Mouse (Mus musculus) common myeloid progenitor, adult 5-6 weeks (primary cell): ENCODE data around the gene Itga5. TPM values are rescaled to one million over a fixed set of nuclear protein-coding genes. Genes with fewer than 3 reads are reported as not detected.

ENCODE experiments used
- ATAC-seq: replicated peaks from 2 replicates; pipeline ENCODE4 v1.8.0; 2016; ENCODE audit warnings: low read depth, mild to moderate bottlenecking, moderate TSS enrichment, inconsistent platforms; ENCODE audit not compliant: poor library complexity, severe bottlenecking
- total RNA-seq: library from RNA; stranded (forward); fragments of 200-1000, 187-1606 nt; gene quantifications from 2 replicates; pipeline ENCODE4 v1.2.3, GENCODE M21; 2017

Gene Itga5
- total RNA-seq, 1 experiment from 2014 or later = 13.4 TPM

DNA sequence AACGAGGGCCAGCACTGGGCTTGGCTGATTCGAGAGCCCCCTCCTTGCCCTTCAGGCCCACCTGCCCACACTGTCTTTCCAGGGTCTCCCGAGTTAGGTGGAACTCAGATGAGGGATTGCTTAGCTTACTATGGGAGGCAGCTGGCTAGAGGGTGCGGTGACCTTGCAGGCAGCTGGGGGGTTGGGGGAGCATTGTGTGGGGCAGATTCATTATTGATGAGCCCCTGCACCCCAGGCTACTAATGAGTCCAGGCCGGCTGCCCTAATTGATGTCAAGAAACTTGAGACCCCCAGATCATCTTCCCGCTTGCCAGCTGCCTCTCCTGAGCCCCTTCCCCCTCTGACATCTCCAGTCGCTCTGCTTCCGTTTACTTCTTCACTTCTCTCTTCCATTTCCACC lies 25.0 kb downstream of the Itga5 start:
- no peak for ATAC-seq

DNA sequence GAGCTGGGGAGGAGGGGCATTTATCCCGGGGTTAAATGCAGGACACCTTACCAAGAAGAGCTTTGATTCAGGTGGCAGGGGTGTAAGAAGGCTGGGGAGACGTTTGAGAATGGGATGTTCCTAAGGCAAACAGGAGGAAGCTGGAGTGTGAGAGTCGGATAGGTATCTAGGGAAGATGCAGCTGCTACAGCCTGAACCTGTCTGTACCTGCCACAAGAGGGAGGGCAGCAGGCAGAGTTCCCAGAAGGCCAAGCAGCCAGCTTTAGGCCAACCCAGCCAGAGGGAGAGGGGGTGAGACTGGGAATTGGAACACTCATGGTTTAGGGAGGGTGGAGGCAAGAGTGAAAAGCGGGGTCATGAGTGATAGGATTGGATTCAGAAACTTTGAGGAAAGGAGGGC lies 25.8 kb downstream of the Itga5 start:
- ATAC-seq = no peak

DNA sequence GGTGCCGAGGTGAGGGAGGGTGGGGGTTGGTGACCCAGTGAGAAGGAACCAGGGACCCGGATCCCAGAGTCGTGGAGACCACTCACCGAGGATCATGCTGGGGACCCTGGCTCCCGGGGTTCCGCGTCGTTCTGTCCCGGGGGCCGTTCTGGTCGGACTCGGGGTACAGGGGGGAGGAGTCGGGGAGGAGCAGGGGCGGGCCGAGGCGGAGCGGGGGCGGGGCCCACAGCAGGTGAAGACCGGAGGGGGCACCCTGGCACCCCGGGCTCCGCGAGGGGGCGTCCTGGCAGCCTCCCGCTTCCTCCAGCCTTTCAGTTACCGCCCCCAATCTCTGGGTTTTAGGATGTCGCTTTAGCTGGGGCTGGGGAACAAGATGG lies 26.6 kb downstream of the Itga5 start, which contains the start of gene Zfp385a:
Gene Zfp385a (minus strand): TSS at position 133 of the 377 bp plus-strand sequence.
- peak; percentile 43 for ATAC-seq

DNA sequence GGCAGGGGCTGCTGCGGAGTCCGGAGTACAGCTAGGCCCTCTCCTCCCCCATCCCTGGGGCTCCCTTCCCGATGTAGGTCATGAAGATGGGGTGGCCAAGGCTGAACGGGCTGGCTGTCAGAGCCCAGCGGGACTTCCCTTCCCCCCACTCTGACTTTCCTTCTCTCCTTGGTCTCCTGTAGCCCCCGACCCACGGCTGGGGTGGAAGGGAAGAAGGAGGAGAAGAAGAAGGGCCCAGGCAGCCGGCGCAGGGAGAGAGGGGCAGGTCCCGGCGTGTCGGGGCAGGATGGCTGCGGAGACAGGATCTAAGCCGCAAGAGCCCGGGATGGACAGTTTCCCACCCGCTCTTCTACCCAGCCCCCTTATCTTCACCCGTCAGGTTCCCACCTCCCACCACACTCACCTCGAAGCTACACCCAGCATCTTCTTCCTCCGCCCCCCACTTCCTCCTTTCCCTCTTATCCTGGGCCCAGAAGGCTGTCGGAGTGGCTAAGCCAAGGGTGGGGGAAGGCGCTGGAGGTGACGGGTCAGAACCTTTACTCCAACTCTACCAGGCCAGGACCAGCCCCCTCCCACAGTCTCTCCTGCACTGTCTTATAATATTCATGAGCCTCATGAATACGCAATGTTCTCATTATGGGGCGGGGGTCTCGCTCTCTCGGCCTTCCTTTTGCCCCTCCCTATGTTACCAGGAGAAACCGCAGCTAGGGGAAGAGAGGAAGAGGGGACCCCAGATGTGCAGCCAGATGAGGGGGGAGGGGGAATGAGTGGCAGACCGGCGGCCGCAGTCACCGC lies 27.2 kb downstream of the Itga5 start:
- peak; percentile 75 for ATAC-seq

DNA sequence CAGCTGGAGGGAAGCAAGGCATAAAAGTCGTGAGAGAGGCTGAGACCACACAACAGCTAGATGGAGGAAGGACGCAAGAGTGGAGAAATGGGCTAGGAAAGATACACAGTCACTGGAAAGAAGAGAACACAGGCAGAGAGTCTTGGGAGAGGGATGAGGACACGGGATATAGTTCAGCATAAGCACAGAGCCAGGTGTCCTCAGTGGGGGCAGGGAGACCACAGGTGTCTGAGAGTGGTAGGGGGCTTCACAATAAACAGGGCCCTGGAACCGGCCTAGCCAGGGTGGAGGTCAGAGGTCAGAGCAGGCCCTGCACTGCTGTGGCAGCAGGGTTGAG lies 27.8 kb downstream of the Itga5 start:
- no peak for ATAC-seq

DNA sequence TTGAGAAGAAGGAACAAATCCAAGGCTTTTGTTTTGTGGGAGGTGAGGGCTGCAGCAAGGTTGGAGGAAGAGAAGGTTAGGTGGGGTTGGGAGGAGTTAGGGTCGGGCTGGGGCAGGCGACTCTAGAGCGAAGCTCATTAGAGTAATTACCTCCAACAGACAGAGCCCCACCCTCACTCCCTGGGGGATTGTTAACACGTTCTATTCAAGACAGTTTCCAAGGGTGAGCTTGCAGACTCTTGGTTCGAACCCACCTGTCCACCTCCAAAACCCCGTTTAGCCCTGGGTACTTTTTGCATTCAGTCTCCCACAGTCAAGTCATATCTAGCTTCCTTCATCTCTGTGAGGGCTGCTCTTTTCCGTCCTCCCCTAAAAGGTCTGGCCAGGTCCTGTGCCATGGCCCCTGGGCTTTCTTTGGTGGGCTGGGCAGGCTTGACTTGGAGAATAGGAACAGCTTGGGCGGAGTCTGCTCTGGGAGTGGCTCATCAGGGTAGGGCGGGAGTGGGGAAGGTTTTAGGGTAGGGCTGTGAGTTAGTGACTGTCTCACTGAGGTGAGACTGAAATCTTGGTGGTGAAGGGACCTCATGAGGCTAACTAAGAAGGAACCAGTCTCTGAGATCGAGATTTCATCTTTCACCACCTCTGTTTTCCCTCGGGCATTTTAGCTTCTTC lies 29.4 kb downstream of the Itga5 start:
- ATAC-seq = no peak

DNA sequence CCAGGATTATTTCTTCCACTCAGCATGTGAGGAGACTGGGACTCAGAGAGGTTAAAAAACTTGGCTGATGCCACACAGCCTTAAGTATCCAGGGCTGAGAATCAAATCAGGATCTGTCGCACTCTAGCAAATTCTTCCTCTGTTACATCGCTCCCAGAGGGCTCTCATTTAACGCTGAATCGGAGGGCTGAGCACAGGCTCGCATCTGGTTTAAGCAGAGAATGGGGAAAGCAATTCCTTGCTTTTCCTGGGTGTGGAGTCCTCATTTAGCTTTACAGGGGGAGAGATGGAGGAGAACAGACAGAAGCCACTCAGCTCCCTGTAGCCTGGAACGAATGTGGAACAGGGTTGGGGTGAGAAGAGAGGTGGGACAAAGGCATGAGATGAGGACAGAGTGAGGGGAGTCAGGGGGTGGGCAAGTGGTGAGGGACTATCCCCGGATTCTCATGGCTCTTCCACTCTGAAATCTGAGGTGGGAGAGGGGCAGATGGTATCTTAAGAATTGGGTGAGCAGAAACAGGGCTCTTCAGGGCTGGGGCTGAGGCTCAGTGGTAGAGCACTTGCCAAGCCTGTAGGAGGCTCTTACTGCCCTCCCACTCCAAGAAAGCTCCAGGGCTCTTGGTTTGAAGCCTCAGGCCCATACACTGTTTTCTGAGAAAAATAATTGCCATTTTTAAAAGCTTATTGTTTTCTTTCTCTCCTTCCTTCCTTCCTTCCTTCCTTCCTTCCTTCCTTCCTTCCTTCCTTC lies 30.9 kb downstream of the Itga5 start:
- no peak for ATAC-seq

DNA sequence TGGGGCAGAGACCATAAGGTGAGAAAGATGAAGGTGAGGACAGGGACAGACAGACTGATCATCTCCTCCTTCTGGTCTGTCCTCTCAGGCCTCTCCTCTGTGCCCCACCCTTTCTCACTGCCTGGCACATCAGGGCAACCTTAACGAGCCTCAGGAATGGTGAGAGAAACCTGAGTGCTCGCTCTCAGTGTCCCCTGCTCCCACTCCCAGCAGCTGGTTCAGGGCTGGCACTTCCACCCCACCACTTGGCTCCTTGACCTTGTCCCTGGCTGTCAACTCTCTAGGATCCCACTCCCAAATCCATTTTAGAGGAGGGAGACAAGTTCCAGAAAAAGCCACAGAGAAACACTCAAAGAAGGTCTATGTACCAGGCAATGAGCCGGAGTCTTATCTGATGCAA lies 31.5 kb downstream of the Itga5 start:
- ATAC-seq = no peak

DNA sequence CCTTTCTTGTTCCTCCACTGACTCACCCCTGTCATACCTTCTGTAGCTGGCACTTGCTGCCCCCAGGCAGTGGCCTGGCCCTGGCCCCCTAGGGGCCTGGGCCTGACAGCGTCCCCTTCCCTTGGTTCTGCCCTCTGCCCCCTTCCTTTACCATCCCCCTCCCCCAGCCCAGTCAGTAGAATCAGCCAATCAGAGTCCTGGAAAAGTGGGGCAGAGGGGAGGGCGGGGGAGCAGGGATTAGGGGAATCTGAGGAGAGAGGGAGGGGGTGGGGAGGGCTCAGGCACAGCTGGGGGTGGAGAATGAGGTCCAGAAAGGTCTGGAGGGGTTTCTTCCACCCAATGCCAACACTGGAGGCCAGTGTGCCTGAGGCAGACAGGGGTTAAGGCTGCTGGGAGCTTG lies 32.4 kb downstream of the Itga5 start:
- ATAC-seq = no peak

DNA sequence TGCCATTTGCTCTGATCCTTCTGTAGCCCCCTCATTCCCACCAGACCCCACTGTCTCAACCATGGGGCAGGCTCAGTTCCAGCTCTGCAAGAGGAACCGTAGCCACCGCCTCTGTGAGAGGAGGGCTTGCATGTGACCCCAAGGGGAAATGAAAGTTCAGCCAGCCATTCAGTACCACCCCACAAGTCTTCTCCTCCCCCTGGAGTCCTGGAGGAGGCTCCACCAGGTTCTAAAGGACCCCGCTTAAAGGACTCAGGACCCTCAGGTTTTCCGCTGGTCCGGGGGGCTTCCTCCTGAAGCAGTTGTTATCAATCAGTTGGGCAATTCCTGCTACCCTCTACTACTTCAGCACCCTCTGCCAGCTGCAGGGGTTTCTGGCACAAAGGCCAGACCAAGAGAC lies 32.8 kb downstream of the Itga5 start:
- ATAC-seq = peak; percentile 78

DNA sequence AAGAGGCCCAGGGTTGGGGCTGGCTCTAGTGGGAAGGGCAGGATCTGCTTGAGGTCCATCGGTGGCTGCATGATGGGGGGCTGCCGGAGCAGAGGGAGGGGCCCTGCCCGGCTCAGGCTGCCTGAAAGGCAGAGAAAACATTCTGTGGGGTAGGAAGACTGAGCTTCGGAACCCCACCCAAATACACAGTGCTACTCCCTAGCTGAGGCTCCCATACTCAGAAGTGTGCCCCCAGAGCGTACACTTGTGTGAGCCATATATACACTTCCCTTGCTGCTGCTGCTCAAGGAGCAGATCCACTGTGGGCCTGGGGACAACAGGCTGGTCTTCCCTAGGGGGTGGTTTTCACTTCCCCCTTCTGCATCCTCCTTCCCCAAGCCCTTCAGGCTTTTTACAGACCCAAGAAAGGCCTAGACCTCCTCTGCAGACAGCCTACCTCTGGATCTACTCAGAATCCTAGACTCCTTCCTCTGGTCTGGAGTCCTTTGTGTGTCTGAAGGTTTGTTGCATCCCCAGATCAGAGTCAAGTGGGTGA lies 33.4 kb downstream of the Itga5 start:
- ATAC-seq = peak; percentile 75

DNA sequence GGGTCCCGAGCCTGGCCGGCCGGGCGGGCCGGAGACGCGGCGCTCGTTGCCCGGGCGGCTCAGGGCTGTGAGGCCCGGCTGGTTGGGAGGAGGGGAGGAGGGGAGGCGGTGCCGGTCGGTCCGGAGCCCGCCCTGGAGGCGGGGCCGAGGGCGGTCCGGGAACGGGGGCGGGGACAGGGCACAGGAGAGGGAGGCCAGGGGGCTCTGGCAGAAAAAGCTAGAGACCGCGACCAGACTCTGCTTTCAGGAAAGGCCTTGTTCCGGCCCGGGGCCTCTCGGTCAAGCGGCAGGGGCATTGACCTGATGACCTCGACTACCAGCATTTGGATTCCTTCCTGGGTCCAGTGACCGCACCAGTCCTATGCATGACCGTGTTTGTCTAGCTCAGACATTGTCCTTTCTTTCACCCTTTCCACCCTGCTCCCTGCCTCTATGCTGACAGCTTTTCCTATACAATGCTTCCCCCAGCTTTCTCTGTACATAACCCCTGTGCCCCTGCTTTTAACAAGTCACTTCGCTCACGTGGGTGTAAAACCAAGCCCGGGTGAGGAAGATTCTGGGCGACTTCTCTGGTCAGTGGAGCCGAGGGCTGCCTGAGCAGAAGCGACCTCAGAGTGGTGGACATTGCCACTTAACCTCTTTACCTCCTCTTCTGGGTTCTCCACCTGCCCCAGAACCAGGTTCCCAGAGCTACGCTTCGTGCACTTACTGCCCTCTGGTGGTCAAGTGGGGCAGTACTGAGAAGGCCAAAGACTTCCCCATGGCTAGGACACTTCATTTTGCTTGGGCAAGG lies 42.9 kb downstream of the Itga5 start:
- peak; percentile 85 for ATAC-seq

DNA sequence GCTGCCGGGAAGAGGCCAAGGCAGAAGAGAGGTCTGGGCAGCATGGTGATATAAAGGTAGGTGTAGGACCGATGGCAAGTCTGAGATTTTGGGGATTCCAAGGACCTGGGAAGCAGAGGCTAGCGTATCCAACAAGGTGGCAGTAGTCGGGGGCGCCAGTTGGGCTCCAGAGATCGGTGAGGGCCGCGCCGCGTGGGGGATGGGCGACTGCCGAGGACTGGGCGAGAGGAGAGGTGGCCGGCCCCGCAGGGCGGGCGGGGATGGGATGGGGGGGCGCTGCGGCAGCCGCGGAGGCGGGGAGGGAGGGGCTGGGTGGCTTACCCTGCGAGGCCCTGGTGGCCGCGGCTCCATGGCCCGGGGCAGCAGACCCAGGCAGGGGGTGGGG lies 43.5 kb downstream of the Itga5 start:
- ATAC-seq = no peak

DNA sequence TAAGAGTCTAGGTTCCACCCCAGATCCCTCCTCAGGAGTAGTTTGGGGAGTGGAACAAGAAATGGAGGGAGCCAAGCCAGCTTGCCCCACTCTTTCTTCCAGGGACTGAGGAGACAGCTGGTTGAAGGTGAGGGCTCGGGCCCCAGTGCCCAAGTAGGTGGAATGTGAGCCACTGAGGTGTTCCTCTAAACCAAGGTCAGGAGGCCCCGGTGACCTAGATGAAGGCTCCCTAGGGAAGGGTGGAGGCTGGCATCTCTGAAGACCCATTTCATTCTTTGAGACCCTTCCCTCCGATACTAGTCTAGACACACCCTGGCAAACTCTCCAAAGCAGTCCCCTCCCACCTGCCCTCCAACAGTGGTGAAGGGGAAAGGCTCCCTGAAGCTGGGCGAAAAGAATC lies 44.2 kb downstream of the Itga5 start:
- no peak for ATAC-seq

DNA sequence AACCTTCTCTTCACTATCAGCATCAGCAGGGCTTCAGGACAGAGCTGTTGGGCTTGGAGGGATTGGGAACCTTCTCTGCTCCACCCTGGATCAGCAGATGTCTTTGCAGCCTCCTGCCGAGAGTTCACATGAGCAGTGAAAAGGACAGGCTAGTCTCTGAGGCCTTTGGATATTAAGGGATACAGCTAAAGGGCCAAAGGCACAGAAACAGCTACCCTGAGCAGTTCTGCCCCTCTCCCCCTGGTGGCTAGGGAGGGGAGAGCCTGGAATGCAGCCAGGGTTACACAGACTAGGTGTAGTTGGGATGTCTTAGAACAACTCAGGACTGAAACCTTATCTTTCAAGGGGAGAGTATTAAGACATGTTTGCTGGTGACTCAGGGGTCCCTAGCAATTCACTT lies 45.5 kb downstream of the Itga5 start:
- no peak for ATAC-seq

DNA sequence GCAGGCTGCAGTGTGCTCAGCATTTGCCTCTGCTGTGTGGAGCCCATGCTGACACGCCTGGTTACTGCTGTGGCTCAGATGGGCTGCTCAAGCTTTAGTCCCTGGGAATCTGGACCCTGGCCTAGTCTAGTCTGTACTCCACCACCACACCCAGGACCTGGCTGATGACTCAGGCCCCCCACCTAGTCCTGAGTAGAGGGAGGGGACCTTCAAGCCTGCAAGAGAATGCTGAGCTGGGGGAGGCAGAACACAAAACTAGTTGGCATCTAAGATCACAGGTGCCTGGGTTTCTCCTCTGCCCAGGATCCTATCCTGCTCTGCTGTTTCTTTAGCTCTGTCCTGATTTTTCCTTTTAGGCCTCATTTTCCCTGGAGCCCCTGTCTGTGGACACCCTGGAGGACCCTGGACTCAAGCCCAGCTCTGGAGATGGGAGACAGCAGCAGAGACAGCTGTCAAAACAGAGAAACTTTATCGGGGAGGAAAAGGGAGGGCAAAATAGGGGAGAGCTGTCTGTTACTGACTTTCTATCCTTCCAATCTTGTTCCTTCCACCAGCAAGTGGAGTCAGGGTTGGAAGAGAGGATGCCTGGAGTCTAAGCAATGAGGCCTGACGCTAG lies 48.3 kb downstream of the Itga5 start:
- ATAC-seq = no peak

DNA sequence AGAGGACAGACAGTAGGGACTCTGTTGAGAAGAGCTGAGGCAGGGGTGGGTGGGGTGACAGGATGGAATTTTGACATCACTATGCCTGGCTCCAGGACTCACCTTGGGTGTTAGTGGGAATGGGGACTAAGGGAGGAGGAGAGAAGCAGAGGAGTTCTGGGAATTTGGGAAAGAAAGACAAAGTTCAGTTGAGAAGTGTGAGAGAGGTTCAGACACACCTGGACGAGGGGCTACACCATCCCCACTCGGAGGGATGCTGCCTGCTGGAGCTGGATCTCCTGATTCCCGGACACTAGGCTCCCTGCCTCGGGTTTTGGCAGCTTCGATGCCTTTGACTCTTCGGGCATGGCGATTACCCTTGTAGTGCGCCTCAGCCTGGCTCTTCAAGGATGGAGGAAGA lies 48.8 kb downstream of the Itga5 start:
- no peak for ATAC-seq

DNA sequence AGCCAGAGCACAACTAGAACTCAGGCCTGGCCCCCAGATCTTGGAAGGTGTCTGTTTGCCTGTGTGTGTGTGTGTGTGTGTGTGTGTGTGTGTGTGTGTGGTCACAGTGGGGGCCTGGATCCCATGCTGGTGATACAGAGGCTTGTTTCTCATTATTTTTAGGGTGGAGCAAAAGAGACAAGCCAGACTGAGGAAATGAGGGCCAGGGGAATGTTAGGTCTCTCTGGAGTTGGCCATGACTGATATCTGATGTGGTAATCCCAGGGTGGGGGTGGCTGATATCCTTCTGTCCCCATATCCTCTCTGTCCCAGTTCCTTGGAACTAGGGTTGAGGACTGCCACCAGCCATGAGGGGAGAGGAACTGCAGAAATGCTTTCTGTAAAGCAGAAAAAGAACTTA lies 49.4 kb downstream of the Itga5 start:
- no peak for ATAC-seq

DNA sequence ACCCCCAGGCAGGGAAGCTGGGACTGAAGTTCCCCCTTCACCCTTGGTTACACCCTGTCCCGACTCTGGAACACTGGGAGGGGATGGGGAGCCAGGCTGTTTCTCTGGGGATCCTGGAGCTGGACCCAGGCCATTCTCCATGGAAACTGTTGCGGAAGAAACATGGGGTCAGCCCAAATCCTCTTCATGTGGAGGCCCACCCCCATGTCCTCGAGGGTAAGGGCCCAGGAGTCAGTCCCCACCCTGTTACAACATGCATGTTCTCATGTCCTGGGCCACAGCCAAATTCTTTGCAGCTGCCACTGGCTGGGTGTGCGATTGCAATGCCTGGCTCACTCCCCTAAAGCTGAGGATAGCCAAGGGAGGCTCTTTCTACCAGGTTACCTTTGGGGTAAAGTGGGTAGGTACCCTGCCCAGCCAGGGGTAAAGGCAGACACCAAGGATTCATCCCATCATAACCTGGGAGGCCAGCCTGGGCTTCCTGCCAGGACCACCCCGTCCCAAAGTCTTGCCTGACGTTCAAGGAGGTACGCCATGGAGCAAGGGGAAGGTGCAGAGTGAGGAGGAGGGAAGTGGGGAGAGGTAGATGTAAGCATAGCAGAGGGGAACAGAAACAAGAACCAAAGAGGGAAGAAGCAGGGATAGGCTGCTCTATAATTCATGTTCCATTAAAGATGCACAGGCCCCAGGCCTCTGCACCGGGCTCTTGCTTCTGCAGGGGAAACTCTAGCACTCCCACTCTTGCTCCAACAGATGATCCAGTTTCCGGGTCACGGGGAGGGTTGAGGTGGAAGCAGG lies 50.4 kb downstream of the Itga5 start:
- ATAC-seq = no peak
